Mouse (Mus musculus) myocyte (in vitro differentiated cells): ENCODE data around the gene Ldlrad3. TPM values are rescaled to one million over a fixed set of nuclear protein-coding genes. Genes with fewer than 3 reads are reported as not detected.
A peak's percentile ranks its signal among the peaks of the same experiment; 100 is the strongest.

Experiments
- H3K27me3 ChIP-seq: one replicate; pipeline ENCODE4 v1.6.1; 2011; ENCODE audit not compliant: control insufficient read depth, insufficient read depth, insufficient read length
- H3K36me3 ChIP-seq: one replicate; pipeline ENCODE4 v1.6.1; 2011; ENCODE audit not compliant: control insufficient read depth, insufficient read depth
- H3K4me2 ChIP-seq: one replicate; pipeline ENCODE4 v1.6.1; 2011; ENCODE audit warnings: low read depth, control low read depth
- H3K4me3 ChIP-seq: one replicate; pipeline ENCODE4 v1.5.1; 2011; ENCODE audit warnings: mild to moderate bottlenecking, control low read depth, moderate library complexity
- H3K79me2 ChIP-seq: one replicate; pipeline ENCODE4 v1.6.1; 2011; ENCODE audit not compliant: control insufficient read depth, insufficient read depth
- H3ac ChIP-seq: one replicate; pipeline ENCODE4 v1.6.1; 2011; ENCODE audit not compliant: control insufficient read depth, insufficient read length
- CEBPB ChIP-seq: IDR thresholded peaks from 2 replicates; pipeline ENCODE4 v1.6.1; 2011; ENCODE audit warnings: mild to moderate bottlenecking, moderate library complexity; ENCODE audit not compliant: poor library complexity, insufficient read depth, severe bottlenecking
- E2F4 ChIP-seq: IDR thresholded peaks from one replicate; pipeline ENCODE4 v1.6.1; 2011; ENCODE audit warnings: mild to moderate bottlenecking, control low read depth, moderate library complexity; ENCODE audit not compliant: insufficient read depth
- MAX ChIP-seq: IDR thresholded peaks from one replicate; pipeline ENCODE4 v1.6.1; 2011; ENCODE audit warnings: low read depth, mild to moderate bottlenecking, control low read depth
- MYOD1 ChIP-seq, 3 experiments: IDR thresholded peaks; one replicate each; pipeline ENCODE4 v1.6.1; 2011; ENCODE audit warnings: control low read depth in 2 of 3, low read depth in 2 of 3, mild to moderate bottlenecking in 2 of 3, moderate library complexity in 1 of 3; ENCODE audit not compliant: insufficient read length in 2 of 3, control insufficient read depth in 1 of 3
- MYOG ChIP-seq, 3 experiments: IDR thresholded peaks; one replicate each; pipeline ENCODE4 v1.6.1; 2011; ENCODE audit warnings: control low read depth in 2 of 3, low read depth in 2 of 3, mild to moderate bottlenecking in 2 of 3; ENCODE audit not compliant: insufficient read length in 2 of 3, control insufficient read depth in 1 of 3, insufficient read depth in 1 of 3
- POLR2A ChIP-seq: IDR thresholded peaks from one replicate; pipeline ENCODE4 v1.6.1; 2011; ENCODE audit warnings: low read depth, mild to moderate bottlenecking, control low read depth, moderate library complexity; ENCODE audit not compliant: insufficient read length
- POLR2AphosphoS2 ChIP-seq: IDR thresholded peaks from one replicate; pipeline ENCODE4 v1.6.1; 2011; ENCODE audit warnings: low read depth, control low read depth; ENCODE audit not compliant: insufficient read length
- REST ChIP-seq: IDR thresholded peaks from one replicate; pipeline ENCODE4 v1.6.1; 2011; ENCODE audit warnings: mild to moderate bottlenecking, control low read depth, moderate library complexity; ENCODE audit not compliant: insufficient read depth, insufficient read length
- SRF ChIP-seq: IDR thresholded peaks from one replicate; pipeline ENCODE4 v1.6.1; 2011; ENCODE audit warnings: low read depth; ENCODE audit not compliant: control insufficient read depth, insufficient read length
- TCF12 ChIP-seq: IDR thresholded peaks from one replicate; pipeline ENCODE4 v1.6.1; 2011; ENCODE audit warnings: mild to moderate bottlenecking, control low read depth; ENCODE audit not compliant: poor library complexity, insufficient read depth, severe bottlenecking
- TCF3 ChIP-seq: IDR thresholded peaks from one replicate; pipeline ENCODE4 v1.6.1; 2011; ENCODE audit warnings: low read depth, control low read depth; ENCODE audit not compliant: insufficient read length
- USF1 ChIP-seq: IDR thresholded peaks from one replicate; pipeline ENCODE4 v1.6.1; 2011; ENCODE audit warnings: low read depth, mild to moderate bottlenecking, control low read depth, moderate library complexity
- polyA plus RNA-seq: library from polyadenylated mRNA; unstranded; fragments of >200 nt; fragmentation: generic; extraction: Trizol; gene quantifications from one replicate; pipeline ENCODE4 v1.2.1, GENCODE M21; 2012; ENCODE audit warnings: missing spikeins

The Ldlrad3 gene
- polyA plus RNA-seq, 1 experiment = 32.1 TPM

DNA sequence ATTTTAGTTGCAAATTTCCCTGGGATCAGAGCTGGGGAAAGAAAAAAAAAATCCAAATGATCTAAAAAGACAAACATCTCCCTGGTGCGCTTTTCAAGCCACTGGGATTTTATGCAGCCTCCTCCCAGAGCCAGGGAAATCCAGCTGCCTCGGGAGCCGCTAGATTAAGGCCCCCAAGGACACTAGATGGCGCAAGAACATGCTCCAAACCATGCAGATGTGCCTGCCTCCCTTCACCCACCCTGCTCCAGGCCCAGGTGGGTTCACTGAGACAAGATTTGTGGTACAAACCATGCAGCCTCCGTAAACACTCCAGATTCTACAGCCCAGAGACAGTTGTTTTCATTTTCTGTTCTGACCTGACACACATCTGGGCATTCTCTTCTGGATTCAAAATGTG lies 155.5 kb downstream of the Ldlrad3 start:
- Histone ChIP-seq H3K36me3 (peaks cover 8% of the 10 kb centered on the region), H3ac (no peak overlapping the region), H3K4me3 (no peak overlapping the region), H3K27me3 (no peaks in the 10 kb centered on the region), H3K4me2 (no peak overlapping the region), H3K79me2 (peaks cover 9% of the 10 kb centered on the region)
- no peak for TF ChIP-seq TCF12
- no peak for TF ChIP-seq TCF3
- no peak for TF ChIP-seq POLR2AphosphoS2
- no peak for TF ChIP-seq E2F4
- TF ChIP-seq MYOD1 (IDR thresholded peaks at IDR 0.05; ENCODE audit: control insufficient read depth in 1 of 3, insufficient read length in 2 of 3, low read depth in 2 of 3) = no peak
- no peak for TF ChIP-seq MYOG (IDR thresholded peaks at IDR 0.05; ENCODE audit: control insufficient read depth in 1 of 3, insufficient read depth in 1 of 3, insufficient read length in 2 of 3, low read depth in 2 of 3)
- no peak for TF ChIP-seq CEBPB
- no peak for TF ChIP-seq SRF
- no peak for TF ChIP-seq MAX
- no peak for TF ChIP-seq POLR2A
- no peak for TF ChIP-seq REST
- no peak for TF ChIP-seq USF1

DNA sequence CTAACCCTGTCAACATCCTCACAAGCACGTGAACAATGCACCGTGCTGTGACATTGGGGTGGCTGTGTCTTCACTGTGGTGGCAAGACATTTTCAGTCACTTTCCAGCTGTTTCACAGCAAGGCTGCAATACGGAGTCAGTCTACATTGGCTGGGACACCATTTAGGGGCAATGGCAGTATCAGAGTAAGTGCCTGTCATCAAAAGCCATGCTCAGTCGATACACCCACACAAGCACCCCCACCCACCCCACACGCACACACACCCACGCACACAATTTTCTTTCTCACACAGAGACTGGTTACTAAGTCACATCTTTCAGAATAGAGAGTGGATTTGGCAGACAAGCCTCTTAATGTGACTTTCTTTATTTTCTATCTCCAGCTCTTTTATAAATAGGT lies 156.0 kb downstream of the Ldlrad3 start:
- H3K4me3 ChIP-seq = no peak overlapping the region
- no peaks in the 10 kb centered on the region for H3K27me3 ChIP-seq
- H3ac ChIP-seq = no peak overlapping the region
- H3K4me2 ChIP-seq = no peak overlapping the region
- peaks cover 9% of the 10 kb centered on the region for H3K79me2 ChIP-seq
- peaks cover 8% of the 10 kb centered on the region for H3K36me3 ChIP-seq
- no peak for TF ChIP-seq MAX
- TF ChIP-seq MYOG (IDR thresholded peaks at IDR 0.05; ENCODE audit: control insufficient read depth in 1 of 3, insufficient read depth in 1 of 3, insufficient read length in 2 of 3, low read depth in 2 of 3) = no peak
- no peak for TF ChIP-seq POLR2AphosphoS2
- no peak for TF ChIP-seq CEBPB
- TF ChIP-seq TCF3 = no peak
- no peak for TF ChIP-seq SRF
- no peak for TF ChIP-seq MYOD1 (IDR thresholded peaks at IDR 0.05; ENCODE audit: control insufficient read depth in 1 of 3, insufficient read length in 2 of 3, low read depth in 2 of 3)
- TF ChIP-seq REST = no peak
- no peak for TF ChIP-seq TCF12
- TF ChIP-seq POLR2A = no peak
- no peak for TF ChIP-seq USF1
- no peak for TF ChIP-seq E2F4

DNA sequence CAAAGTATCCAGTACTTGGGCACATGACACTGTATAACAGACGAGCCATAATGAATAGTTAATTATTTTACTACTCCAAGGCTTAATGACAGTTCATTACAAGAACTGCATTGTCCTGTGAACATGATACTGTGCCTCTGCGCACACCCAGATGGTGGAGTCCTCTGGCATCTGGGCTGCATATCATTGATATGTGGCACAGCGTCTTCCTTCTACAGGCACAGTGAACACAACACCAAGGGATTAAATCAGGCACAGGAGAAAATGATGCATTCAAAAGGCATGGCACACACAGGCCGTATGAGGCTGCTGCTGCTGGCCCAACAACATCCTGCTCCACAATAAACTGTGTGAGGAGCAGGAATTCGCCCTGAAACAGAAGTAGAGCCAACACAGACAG lies 156.5 kb downstream of the Ldlrad3 start:
- Histone ChIP-seq H3K79me2 (peaks cover 9% of the 10 kb centered on the region), H3K4me2 (no peak overlapping the region), H3K4me3 (no peak overlapping the region), H3ac (no peak overlapping the region), H3K36me3 (peaks cover 8% of the 10 kb centered on the region), H3K27me3 (no peaks in the 10 kb centered on the region)
- no peak for TF ChIP-seq TCF3
- TF ChIP-seq REST = no peak
- no peak for TF ChIP-seq E2F4
- TF ChIP-seq MYOD1 (IDR thresholded peaks at IDR 0.05; ENCODE audit: control insufficient read depth in 1 of 3, insufficient read length in 2 of 3, low read depth in 2 of 3) = no peak
- TF ChIP-seq CEBPB = no peak
- TF ChIP-seq MAX = no peak
- no peak for TF ChIP-seq POLR2AphosphoS2
- TF ChIP-seq MYOG (IDR thresholded peaks at IDR 0.05; ENCODE audit: control insufficient read depth in 1 of 3, insufficient read depth in 1 of 3, insufficient read length in 2 of 3, low read depth in 2 of 3) = no peak
- TF ChIP-seq USF1 = no peak
- no peak for TF ChIP-seq SRF
- TF ChIP-seq POLR2A = no peak

DNA sequence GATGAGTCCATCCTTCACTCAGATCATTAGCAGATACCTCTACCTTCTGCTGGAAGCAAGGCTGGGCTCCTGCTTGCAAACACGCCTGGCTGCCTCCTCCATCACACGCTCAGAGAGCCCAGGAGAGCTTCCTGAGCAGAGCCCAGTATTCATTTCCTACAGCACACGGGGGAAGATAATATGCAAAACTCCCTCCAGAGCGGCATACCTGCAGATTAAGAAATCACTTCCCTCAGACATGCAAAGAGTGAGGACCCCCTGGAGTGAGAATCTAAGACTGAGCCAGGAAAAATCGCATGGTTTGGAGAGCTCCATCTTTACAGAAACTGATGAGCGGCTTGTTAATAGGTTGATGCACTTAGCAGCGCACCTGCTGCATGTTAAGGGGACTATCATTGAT lies 158.9 kb downstream of the Ldlrad3 start:
- H3ac ChIP-seq = no peak overlapping the region
- H3K4me3 ChIP-seq = no peak overlapping the region
- peaks cover 8% of the 10 kb centered on the region for H3K36me3 ChIP-seq
- H3K27me3 ChIP-seq = no peaks in the 10 kb centered on the region
- H3K4me2 ChIP-seq = no peak overlapping the region
- TF ChIP-seq SRF (no peak), TCF12 (no peak), POLR2A (no peak), POLR2AphosphoS2 (no peak)
- H3K79me2 ChIP-seq = peaks cover 9% of the 10 kb centered on the region

DNA sequence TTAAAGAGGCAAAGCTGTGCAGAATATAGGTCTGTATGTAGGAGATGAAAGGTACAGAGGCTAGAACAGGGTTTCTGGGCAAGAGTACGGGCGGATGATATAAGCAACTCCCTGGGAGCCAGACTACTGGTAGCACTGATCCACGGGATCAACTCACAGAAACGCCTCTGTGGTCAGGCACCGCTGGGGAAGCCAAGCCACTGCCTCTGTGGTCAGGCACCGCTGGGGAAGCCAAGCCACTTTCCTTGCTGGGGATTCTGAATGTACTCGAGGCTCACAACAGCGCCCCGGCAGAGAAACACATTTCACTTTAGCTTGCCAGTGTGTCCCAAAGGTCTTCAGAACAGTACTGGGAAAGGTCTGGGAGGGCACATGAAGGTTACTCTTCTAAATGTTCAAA lies 160.0 kb downstream of the Ldlrad3 start:
- H3K79me2 ChIP-seq = peaks cover 9% of the 10 kb centered on the region
- TF ChIP-seq E2F4 (no peak), SRF (no peak), MYOG (IDR thresholded peaks at IDR 0.05; ENCODE audit: control insufficient read depth in 1 of 3, insufficient read depth in 1 of 3, insufficient read length in 2 of 3, low read depth in 2 of 3) (peak in 1 of 3 experiments; percentile 6)
- no peaks in the 10 kb centered on the region for H3K27me3 ChIP-seq
- H3ac ChIP-seq = no peak overlapping the region
- H3K4me3 ChIP-seq = no peak overlapping the region
- peaks cover 5% of the 10 kb centered on the region for H3K36me3 ChIP-seq
- H3K4me2 ChIP-seq = no peak overlapping the region

DNA sequence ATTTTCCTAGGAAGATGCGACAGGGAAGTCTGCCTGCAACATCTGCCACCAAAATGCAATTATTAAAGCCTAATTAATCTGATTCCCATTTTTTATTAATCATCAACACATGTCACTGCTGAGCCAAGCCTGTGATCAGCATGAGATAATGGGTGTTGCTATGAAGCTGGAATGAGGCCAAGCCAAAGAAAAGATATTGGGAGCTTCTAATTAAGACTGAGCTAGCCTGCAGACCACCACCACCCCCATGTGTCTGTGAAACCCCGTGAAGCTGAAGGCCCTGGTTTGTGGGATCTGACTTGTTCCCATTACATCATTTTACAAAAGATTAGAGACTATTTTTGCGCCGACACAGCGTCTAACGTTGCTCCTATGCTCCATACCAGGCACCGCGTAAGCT lies 161.7 kb downstream of the Ldlrad3 start:
- Histone ChIP-seq H3K4me2 (no peak overlapping the region), H3ac (no peak overlapping the region), H3K4me3 (no peak overlapping the region), H3K79me2 (peaks cover 7% of the 10 kb centered on the region), H3K27me3 (no peaks in the 10 kb centered on the region), H3K36me3 (peaks cover 4% of the 10 kb centered on the region)
- TF ChIP-seq CEBPB (no peak), POLR2A (no peak), MYOG (IDR thresholded peaks at IDR 0.05; ENCODE audit: control insufficient read depth in 1 of 3, insufficient read depth in 1 of 3, insufficient read length in 2 of 3, low read depth in 2 of 3) (no peak), MYOD1 (IDR thresholded peaks at IDR 0.05; ENCODE audit: control insufficient read depth in 1 of 3, insufficient read length in 2 of 3, low read depth in 2 of 3) (no peak), E2F4 (no peak), TCF12 (no peak), SRF (no peak), REST (no peak), TCF3 (no peak), POLR2AphosphoS2 (no peak), MAX (no peak), USF1 (no peak)
